Mouse (Mus musculus) MEL (cell line): Measurements from ENCODE around the gene Fhad1. TPM values are rescaled to one million over a fixed set of nuclear protein-coding genes. Genes with fewer than 3 reads are reported as not detected.

Experiments used
- DNase-seq: peaks from one replicate; pipeline ENCODE4 v3.0.0; 2011; ENCODE audit warnings: low read depth, low spot score
- H3K27ac ChIP-seq: 2 replicates; pipeline ENCODE4 v1.5.1; 2012; ENCODE audit warnings: low read depth, mild to moderate bottlenecking, control low read depth, low read length, moderate library complexity; ENCODE audit not compliant: control insufficient read depth
- H3K27me3 ChIP-seq, 2 experiments: fragments of 150-350 bp in 1 of 2; sonication (generic) in 1 of 2; 2 replicates each; pipeline ENCODE4 v1.6.1; 2012; ENCODE audit warnings: low read length in 2 of 2, mild to moderate bottlenecking in 2 of 2, improper control_type of control experiment in 1 of 2, moderate library complexity in 1 of 2; ENCODE audit not compliant: insufficient read depth in 2 of 2, control insufficient read depth in 1 of 2
- H3K36me3 ChIP-seq, 2 experiments: 2 replicates each; pipeline ENCODE4 v1.6.1; 2012 to 2014; ENCODE audit warnings: low read length in 2 of 2, improper control_type of control experiment in 1 of 2, inconsistent platforms in 1 of 2, mild to moderate bottlenecking in 1 of 2; ENCODE audit not compliant: insufficient read depth in 2 of 2, control insufficient read depth in 1 of 2
- H3K4me1 ChIP-seq, 2 experiments: fragments of 150-350 bp in 1 of 2; sonication (generic) in 1 of 2; 2 replicates each; pipeline ENCODE4 v1.6.1; 2012; ENCODE audit warnings: low read length in 2 of 2, improper control_type of control experiment in 1 of 2, mild to moderate bottlenecking in 1 of 2; ENCODE audit not compliant: insufficient read depth in 2 of 2, control insufficient read depth in 1 of 2
- H3K4me3 ChIP-seq, 2 experiments: fragments of 150-350 bp in 1 of 2; sonication (generic) in 1 of 2; 2 replicates each; pipeline ENCODE4 v1.5.1; 2012; ENCODE audit warnings: low read depth in 2 of 2, low read length in 2 of 2, mild to moderate bottlenecking in 2 of 2, moderate library complexity in 2 of 2, control low read depth in 1 of 2, improper control_type of control experiment in 1 of 2; ENCODE audit not compliant: control insufficient read depth in 1 of 2, insufficient read depth in 1 of 2
- H3K79me2 ChIP-seq: 2 replicates; pipeline ENCODE4 v1.6.1; 2012; ENCODE audit warnings: mild to moderate bottlenecking, low read length, moderate library complexity; ENCODE audit not compliant: control insufficient read depth, poor library complexity, insufficient read depth
- H3K9ac ChIP-seq: 2 replicates; pipeline ENCODE4 v1.6.1; 2012; ENCODE audit warnings: low read depth, mild to moderate bottlenecking, control low read depth, low read length, moderate library complexity; ENCODE audit not compliant: control insufficient read depth, poor library complexity, severe bottlenecking
- H3K9me3 ChIP-seq: fragments of 150-350 bp; sonication (generic); replicated peaks from 2 replicates; pipeline ENCODE4 v1.6.1; 2012; ENCODE audit warnings: mild to moderate bottlenecking, low read length, improper control_type of control experiment, moderate library complexity; ENCODE audit not compliant: insufficient read depth
- BHLHE40 ChIP-seq: IDR thresholded peaks from 2 replicates; pipeline ENCODE4 v1.6.1; 2012; ENCODE audit warnings: low read depth, mild to moderate bottlenecking, inconsistent platforms, low read length, improper control_type of control experiment, borderline replicate concordance
- CHD1 ChIP-seq: IDR thresholded peaks from 2 replicates; pipeline ENCODE4 v1.6.1; 2012; ENCODE audit warnings: low read depth, mild to moderate bottlenecking, inconsistent platforms, low read length, improper control_type of control experiment
- CHD2 ChIP-seq: IDR thresholded peaks from 2 replicates; pipeline ENCODE4 v1.6.1; 2011; ENCODE audit warnings: low read length, improper control_type of control experiment
- CTCF ChIP-seq, 3 experiments: IDR thresholded peaks in 2 of 3; conservative IDR thresholded peaks in 1 of 3; 2 replicates each; pipeline ENCODE4 v1.5.1; 2011 to 2012; ENCODE audit warnings: low read length in 3 of 3, low read depth in 2 of 3, mild to moderate bottlenecking in 2 of 3, improper control_type of control experiment in 1 of 3, inconsistent platforms in 1 of 3, mixed read lengths in 1 of 3, moderate library complexity in 1 of 3; ENCODE audit not compliant: control insufficient read depth in 1 of 3, insufficient read depth in 1 of 3, poor library complexity in 1 of 3, severe bottlenecking in 1 of 3
- EP300 ChIP-seq, 2 experiments: IDR thresholded peaks; 2 replicates each; pipeline ENCODE4 v1.6.1; 2011; ENCODE audit warnings: improper control_type of control experiment in 2 of 2, low read length in 2 of 2, low read depth in 1 of 2, mild to moderate bottlenecking in 1 of 2
- ETS1 ChIP-seq: IDR thresholded peaks from 2 replicates; pipeline ENCODE4 v1.6.1; 2012; ENCODE audit warnings: low read depth, mild to moderate bottlenecking, inconsistent platforms, low read length, improper control_type of control experiment, moderate library complexity
- GATA1 ChIP-seq: IDR thresholded peaks from 2 replicates; pipeline ENCODE4 v1.6.1; 2011; ENCODE audit warnings: low read depth, low read length, improper control_type of control experiment
- HCFC1 ChIP-seq: IDR thresholded peaks from 2 replicates; pipeline ENCODE4 v1.6.1; 2012; ENCODE audit warnings: low read depth, mild to moderate bottlenecking, inconsistent platforms, low read length, improper control_type of control experiment, moderate library complexity
- JUND ChIP-seq: IDR thresholded peaks from 2 replicates; pipeline ENCODE4 v1.6.1; 2011; ENCODE audit warnings: low read depth, mild to moderate bottlenecking, improper control_type of control experiment, low read length
- MAX ChIP-seq: IDR thresholded peaks from 2 replicates; pipeline ENCODE4 v1.6.1; 2011; ENCODE audit warnings: low read length, improper control_type of control experiment
- MAZ ChIP-seq: IDR thresholded peaks from 2 replicates; pipeline ENCODE4 v1.6.1; 2012; ENCODE audit warnings: low read depth, mild to moderate bottlenecking, inconsistent platforms, low read length, improper control_type of control experiment
- MEF2A ChIP-seq: IDR thresholded peaks from 2 replicates; pipeline ENCODE4 v1.6.1; 2014; ENCODE audit warnings: low read depth, mild to moderate bottlenecking, inconsistent platforms, low read length, improper control_type of control experiment; ENCODE audit not compliant: poor library complexity, insufficient replicate concordance, severe bottlenecking; ENCODE audit errors: extremely low read depth
- MXI1 ChIP-seq: IDR thresholded peaks from 2 replicates; pipeline ENCODE4 v1.6.1; 2011; ENCODE audit warnings: mild to moderate bottlenecking, low read depth, low read length, improper control_type of control experiment
- NELFE ChIP-seq: IDR thresholded peaks from 2 replicates; pipeline ENCODE4 v1.6.1; 2011; ENCODE audit warnings: low read depth, low read length, improper control_type of control experiment
- POLR2A ChIP-seq, 2 experiments: IDR thresholded peaks; 2 replicates each; pipeline ENCODE4 v1.6.1; 2011 to 2012; ENCODE audit warnings: low read length in 2 of 2, mild to moderate bottlenecking in 2 of 2, control low read depth in 1 of 2, improper control_type of control experiment in 1 of 2, low read depth in 1 of 2, moderate library complexity in 1 of 2; ENCODE audit not compliant: control insufficient read depth in 1 of 2, insufficient read depth in 1 of 2, poor library complexity in 1 of 2
- POLR2AphosphoS2 ChIP-seq: IDR thresholded peaks from 2 replicates; pipeline ENCODE4 v1.6.1; 2011; ENCODE audit warnings: low read length, improper control_type of control experiment
- RAD21 ChIP-seq: IDR thresholded peaks from 2 replicates; pipeline ENCODE4 v1.6.1; 2011; ENCODE audit warnings: mild to moderate bottlenecking, low read depth, low read length, improper control_type of control experiment
- RCOR1 ChIP-seq: IDR thresholded peaks from 2 replicates; pipeline ENCODE4 v1.6.1; 2012; ENCODE audit warnings: low read depth, mild to moderate bottlenecking, inconsistent platforms, low read length, improper control_type of control experiment
- TAL1 ChIP-seq: IDR thresholded peaks from 2 replicates; pipeline ENCODE4 v1.6.1; 2012; ENCODE audit warnings: mild to moderate bottlenecking, inconsistent platforms, low read length, moderate library complexity, mixed read lengths
- TBP ChIP-seq: IDR thresholded peaks from 2 replicates; pipeline ENCODE4 v1.8.0; 2011; ENCODE audit warnings: low read depth, low read length, improper control_type of control experiment
- TCF12 ChIP-seq: IDR thresholded peaks from 2 replicates; pipeline ENCODE4 v1.6.1; 2014; ENCODE audit warnings: low read depth, mild to moderate bottlenecking, inconsistent platforms, low read length, improper control_type of control experiment, moderate library complexity
- USF2 ChIP-seq, 2 experiments: IDR thresholded peaks; 2 replicates each; pipeline ENCODE4 v1.6.1; 2011 to 2012; ENCODE audit warnings: improper control_type of control experiment in 2 of 2, low read length in 2 of 2, borderline replicate concordance in 1 of 2, inconsistent platforms in 1 of 2, low read depth in 1 of 2, mild to moderate bottlenecking in 1 of 2; ENCODE audit not compliant: insufficient read depth in 1 of 2
- polyA plus RNA-seq, 2 experiments: library from polyadenylated mRNA; stranded (reverse) in 1 of 2; unstranded in 1 of 2; fragments of >175 nt in 1 of 2; fragments of >200 nt in 1 of 2; gene quantifications; 2 replicates each; pipeline versions ENCODE4 v1.2.1 to v1.2.4; 2012; ENCODE audit warnings: low replicate concordance in 2 of 2, low read depth in 1 of 2; ENCODE audit not compliant: insufficient read length in 2 of 2, insufficient read depth in 1 of 2, missing spikeins in 1 of 2
- total RNA-seq: library from RNA; depleted of rRNA; stranded (reverse); fragments of 300-350 nt; gene quantifications from 2 replicates; pipeline ENCODE4 v1.2.3, GENCODE M21; 2012

Gene Fhad1
- total and polyA plus RNA-seq, 3 experiments = not detected

DNA sequence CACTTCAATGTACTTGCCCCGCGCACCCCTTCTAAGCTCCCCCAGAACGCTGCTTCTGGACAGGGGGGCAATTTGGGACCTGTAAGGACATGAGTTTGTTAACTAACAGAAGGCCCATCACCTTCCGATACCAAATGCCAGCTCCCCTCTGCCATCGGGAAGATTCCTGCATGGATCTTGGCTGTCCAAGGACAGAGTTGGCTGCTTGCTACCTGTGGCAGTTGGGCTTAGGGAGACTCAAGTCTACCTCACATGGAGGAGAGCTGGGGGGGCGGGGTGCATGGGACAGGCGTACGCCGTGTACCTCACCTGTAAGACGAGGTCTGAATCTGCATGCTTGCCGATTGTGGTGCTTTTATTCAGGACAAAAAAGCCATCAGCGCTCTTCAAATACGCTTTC is 3.6 kb downstream of the Fhad1 start:
- DNase-seq = no peak
- Histone ChIP-seq H3K9me3 (no peaks in the 10 kb centered on the region), H3K27ac (no peak overlapping the region), H3K9ac (no peak overlapping the region), H3K36me3 (no peaks in the 10 kb centered on the region), H3K79me2 (no peaks in the 10 kb centered on the region), H3K4me1 (no peaks in the 10 kb centered on the region), H3K27me3 (no peaks in the 10 kb centered on the region), H3K4me3 (no peak overlapping the region)
- TF ChIP-seq USF2 (IDR thresholded peaks at IDR 0.05; ENCODE audit: borderline replicate concordance in 1 of 2, insufficient read depth in 1 of 2, low read depth in 1 of 2, low read length in 2 of 2) (no peak), EP300 (IDR thresholded peaks at IDR 0.05; ENCODE audit: low read depth in 1 of 2, low read length in 2 of 2) (no peak), CTCF (IDR thresholded peaks at IDR 0.05 in 2 of 3, conservative IDR thresholded peaks at IDR 0.05 in 1 of 3; ENCODE audit: control insufficient read depth in 1 of 3, insufficient read depth in 1 of 3, low read depth in 2 of 3, low read length in 3 of 3, poor library complexity in 1 of 3, severe bottlenecking in 1 of 3) (no peak), MEF2A (no peak)

DNA sequence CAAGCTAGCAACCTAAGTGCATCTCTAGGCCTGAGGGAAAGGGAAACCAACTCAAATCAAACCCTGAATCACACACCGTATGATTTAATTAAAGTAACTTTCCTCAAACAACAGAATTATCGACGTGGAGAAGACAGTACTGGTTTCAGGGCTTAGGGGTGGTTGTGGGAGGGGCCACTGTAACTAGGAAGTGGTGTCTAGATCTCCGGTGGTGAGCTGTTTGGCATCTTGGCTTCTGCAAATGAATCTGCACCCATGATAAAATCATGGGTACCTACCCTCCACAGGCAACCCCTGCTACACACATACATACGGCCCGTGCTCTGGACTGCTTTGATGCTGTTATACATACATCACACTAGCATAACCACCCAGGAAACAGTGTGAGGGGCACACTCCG is 4.4 kb downstream of the Fhad1 start:
- Histone ChIP-seq H3K4me3 (no peak overlapping the region), H3K9me3 (no peaks in the 10 kb centered on the region), H3K4me1 (no peaks in the 10 kb centered on the region), H3K9ac (no peak overlapping the region), H3K27ac (no peak overlapping the region), H3K36me3 (no peaks in the 10 kb centered on the region), H3K79me2 (no peaks in the 10 kb centered on the region), H3K27me3 (no peaks in the 10 kb centered on the region)
- no peak for DNase-seq
- TF ChIP-seq TAL1 (no peak), CHD2 (no peak), BHLHE40 (no peak), TBP (no peak), MAZ (no peak), MAX (no peak), CTCF (IDR thresholded peaks at IDR 0.05 in 2 of 3, conservative IDR thresholded peaks at IDR 0.05 in 1 of 3; ENCODE audit: control insufficient read depth in 1 of 3, insufficient read depth in 1 of 3, low read depth in 2 of 3, low read length in 3 of 3, poor library complexity in 1 of 3, severe bottlenecking in 1 of 3) (no peak), JUND (no peak)
- TF ChIP-seq, all 39 proteins: peak for 0

DNA sequence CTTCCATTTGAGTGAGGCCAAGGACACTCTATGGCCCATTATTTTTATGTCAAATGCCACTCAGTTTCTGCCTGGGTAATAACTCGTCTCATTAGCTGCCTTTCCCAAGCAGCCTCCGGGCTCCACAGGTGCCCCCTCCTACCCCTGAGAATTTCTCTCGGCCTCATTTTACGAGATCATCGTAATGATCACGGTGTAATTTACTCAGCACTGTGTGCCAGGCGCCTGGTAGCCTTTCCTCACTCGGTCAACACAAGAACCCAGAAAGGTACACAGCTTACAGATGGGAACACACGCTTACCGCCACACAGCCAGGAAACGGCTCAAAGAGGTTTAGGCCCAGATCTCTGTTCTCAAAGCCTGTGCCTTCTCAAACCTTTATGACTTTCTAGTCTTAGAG is 6.7 kb downstream of the Fhad1 start:
- no peak overlapping the region for H3K4me3 ChIP-seq
- H3K9me3 ChIP-seq = no peaks in the 10 kb centered on the region
- no peak overlapping the region for H3K9ac ChIP-seq
- no peaks in the 10 kb centered on the region for H3K36me3 ChIP-seq
- DNase-seq = no peak
- TF ChIP-seq CHD1 = no peak
- no peak for TF ChIP-seq POLR2AphosphoS2
- no peak for TF ChIP-seq MAZ
- no peak for TF ChIP-seq POLR2A (IDR thresholded peaks at IDR 0.05; ENCODE audit: control insufficient read depth in 1 of 2, insufficient read depth in 1 of 2, low read depth in 1 of 2, low read length in 2 of 2, poor library complexity in 1 of 2)
- no peak for TF ChIP-seq RAD21
- no peak for TF ChIP-seq BHLHE40
- TF ChIP-seq ETS1 = no peak
- TF ChIP-seq RCOR1 = no peak
- TF ChIP-seq HCFC1 = no peak
- no peak for TF ChIP-seq TAL1
- TF ChIP-seq JUND = no peak
- no peak for TF ChIP-seq MAX
- no peak for TF ChIP-seq TBP
- no peak for TF ChIP-seq NELFE
- TF ChIP-seq GATA1 = no peak
- no peak for TF ChIP-seq CHD2
- no peak for TF ChIP-seq TCF12
- TF ChIP-seq MXI1 = no peak
- TF ChIP-seq, all 39 proteins: peak for 0
- H3K79me2 ChIP-seq = no peaks in the 10 kb centered on the region
- no peak overlapping the region for H3K27ac ChIP-seq
- no peaks in the 10 kb centered on the region for H3K4me1 ChIP-seq
- H3K27me3 ChIP-seq = no peaks in the 10 kb centered on the region
